Mouse (Mus musculus) midbrain, postnatal 0 days (tissue): Measurements from ENCODE around the gene Coq9. TPM values are rescaled to one million over a fixed set of nuclear protein-coding genes. Genes with fewer than 3 reads are reported as not detected.
A peak's percentile ranks its signal among the peaks of the same experiment; 100 is the strongest.

Experiments
- ATAC-seq: fragments of 200-750 bp; cut with Nextera tagmentation; 2 replicates; pipeline ENCODE4 v1.8.0; 2017; ENCODE audit warnings: moderate number of reproducible peaks, mild to moderate bottlenecking, moderate TSS enrichment, moderate library complexity; ENCODE audit not compliant: low FRiP score
- DNase-seq: peaks from one replicate; pipeline ENCODE4 v3.0.0-alpha.2; 2015; ENCODE audit warnings: low spot score
- H3K27ac ChIP-seq: fragments of 300-500 bp; sonication (generic); 2 replicates; pipeline ENCODE4 v1.5.1; 2014; ENCODE audit warnings: low read depth, mild to moderate bottlenecking, low read length, mixed read lengths
- H3K27me3 ChIP-seq: fragments of 300-500 bp; sonication (generic); 2 replicates; pipeline ENCODE4 v1.6.1; 2014; ENCODE audit warnings: low read length, control low read depth, mixed read lengths; ENCODE audit not compliant: insufficient read depth
- H3K36me3 ChIP-seq: fragments of 300-500 bp; sonication (generic); 2 replicates; pipeline ENCODE4 v1.6.1; 2014; ENCODE audit warnings: low read length, control low read depth, mixed read lengths; ENCODE audit not compliant: insufficient read depth
- H3K4me1 ChIP-seq: fragments of 300-500 bp; sonication (generic); 2 replicates; pipeline ENCODE4 v1.6.1; 2014; ENCODE audit warnings: mild to moderate bottlenecking, control low read depth, antibody characterized with exemption, low read length, mixed read lengths; ENCODE audit not compliant: insufficient read depth
- H3K4me2 ChIP-seq: fragments of 300-500 bp; sonication (generic); 2 replicates; pipeline ENCODE4 v1.6.1; 2014; ENCODE audit warnings: low read depth, mild to moderate bottlenecking, low read length, mixed read lengths; ENCODE audit not compliant: poor library complexity, severe bottlenecking
- H3K4me3 ChIP-seq: fragments of 300-500 bp; sonication (generic); 2 replicates; pipeline ENCODE4 v1.5.1; 2014; ENCODE audit warnings: low read depth, mild to moderate bottlenecking, low read length, moderate library complexity
- H3K9ac ChIP-seq: fragments of 300-500 bp; sonication (generic); replicated peaks from 2 replicates; pipeline ENCODE4 v1.6.1; 2014; ENCODE audit warnings: mild to moderate bottlenecking, low read length, moderate library complexity, mixed read lengths; ENCODE audit not compliant: poor library complexity, severe bottlenecking
- H3K9me3 ChIP-seq: fragments of 300-500 bp; sonication (generic); 2 replicates; pipeline ENCODE4 v1.6.1; 2016; ENCODE audit warnings: low read length, control low read depth
- CTCF ChIP-seq: IDR thresholded peaks from 2 replicates; pipeline ENCODE4 v1.5.1; 2016; ENCODE audit warnings: antibody characterized with exemption, mild to moderate bottlenecking
- WGBS: fragments of 180-500 bp; shearing (Covaris S2); extraction: QIAGEN DNeasy Blood & Tissue Kit; methylation state at CpG from one replicate; pipeline ENCODE4 v1.1.7; 2014; 5-methylcytosine and 5-hydroxymethylcytosine counted together
- polyA plus RNA-seq: library from polyadenylated mRNA; unstranded; fragments of >200 nt; fragmentation: Nextera tagmentation; extraction: Ambion mirVana; gene quantifications from 2 replicates; pipeline ENCODE4 v1.2.1, GENCODE M21; 2015
- total RNA-seq: library from RNA; depleted of rRNA; stranded (reverse); fragments of >200 nt; gene quantifications from 2 replicates; pipeline ENCODE4 v1.2.3, GENCODE M21; 2014

The Coq9 gene
- total and polyA plus RNA-seq, 2 experiments from 2014 or later: 46.5 to 101 TPM

DNA sequence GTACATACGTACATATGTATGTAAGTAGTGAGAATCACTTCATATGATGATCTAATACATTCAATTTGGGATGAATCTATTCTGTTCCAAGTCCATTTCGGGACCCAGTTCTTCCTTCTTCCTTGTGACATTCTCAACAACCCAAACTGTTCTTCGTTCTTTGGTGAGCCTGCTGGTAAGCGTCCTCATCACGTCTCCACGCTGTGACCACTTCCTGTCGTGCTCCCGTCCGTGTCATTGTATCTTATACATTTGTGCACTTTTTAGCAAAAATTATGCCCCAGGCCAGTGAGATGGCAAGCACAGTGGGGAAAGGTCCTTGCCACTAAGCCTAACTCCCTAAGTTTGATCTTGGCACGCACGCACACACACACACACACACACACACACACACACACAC, 20.2 kb upstream of the Coq9 start:
- WGBS: 91% methylated on average over 11 of the region's 11 CpGs
- Histone ChIP-seq H3K27ac (no peak overlapping the region), H3K4me2 (no peak overlapping the region), H3K9ac (no peak overlapping the region), H3K4me1 (no peaks in the 10 kb centered on the region), H3K9me3 (no peaks in the 10 kb centered on the region), H3K4me3 (no peak overlapping the region), H3K36me3 (peaks cover 8% of the 10 kb centered on the region), H3K27me3 (no peaks in the 10 kb centered on the region)
- ATAC-seq (no peak), DNase-seq (no peak)
- TF ChIP-seq CTCF: no peak

- Histone ChIP-seq H3K27me3 (no peaks in the 10 kb centered on the region), H3K36me3 (peaks cover 21% of the 10 kb centered on the region), H3K4me3 (no peak overlapping the region), H3K27ac (no peak overlapping the region), H3K4me2 (no peak overlapping the region), H3K4me1 (no peaks in the 10 kb centered on the region), H3K9me3 (no peaks in the 10 kb centered on the region), H3K9ac (no peak overlapping the region)
- DNase-seq: no peak
- no peak for ATAC-seq
- WGBS: 81% methylated on average over 6 of the region's 6 CpGs
- TF ChIP-seq CTCF: no peak
Measured at GRCm38 (mm10) chr8:94819671-94820179, 18.4 kb upstream of the Coq9 start.

GRCm38 (mm10) chr8:94820553-94820952, 17.6 kb upstream of the Coq9 start:
- no peaks in the 10 kb centered on the region for H3K4me1 ChIP-seq
- H3K4me3 ChIP-seq: no peak overlapping the region
- no peak overlapping the region for H3K27ac ChIP-seq
- H3K4me2 ChIP-seq: no peak overlapping the region
- no peak for DNase-seq
- 90% methylated on average over 7 of the region's 7 CpGs for WGBS
- no peaks in the 10 kb centered on the region for H3K9me3 ChIP-seq
- TF ChIP-seq CTCF: no peak
- H3K36me3 ChIP-seq: peaks cover 27% of the 10 kb centered on the region
- ATAC-seq: no peak
- no peak overlapping the region for H3K9ac ChIP-seq
- no peaks in the 10 kb centered on the region for H3K27me3 ChIP-seq

- TF ChIP-seq CTCF: no peak
- H3K4me3 ChIP-seq: no peak overlapping the region
- H3K36me3 ChIP-seq: peaks cover 31% of the 10 kb centered on the region
- WGBS: 73% methylated on average over 2 of the region's 2 CpGs
- no peak overlapping the region for H3K27ac ChIP-seq
- H3K4me1 ChIP-seq: no peaks in the 10 kb centered on the region
- H3K9me3 ChIP-seq: no peaks in the 10 kb centered on the region
- no peaks in the 10 kb centered on the region for H3K27me3 ChIP-seq
- H3K4me2 ChIP-seq: no peak overlapping the region
- DNase-seq (no peak), ATAC-seq (no peak)
- H3K9ac ChIP-seq: no peak overlapping the region
Measured at GRCm38 (mm10) chr8:94821381-94821780, 16.7 kb upstream of the Coq9 start.

GRCm38 (mm10) chr8:94822637-94823560, 15.2 kb upstream of the Coq9 start:
- Histone ChIP-seq H3K9me3 (no peaks in the 10 kb centered on the region), H3K9ac (no peak overlapping the region), H3K27ac (no peak overlapping the region), H3K4me2 (no peak overlapping the region), H3K27me3 (no peaks in the 10 kb centered on the region), H3K4me3 (no peak overlapping the region), H3K36me3 (peaks cover 41% of the 10 kb centered on the region), H3K4me1 (no peaks in the 10 kb centered on the region)
- DNase-seq (peak; percentile 72), ATAC-seq (peak; percentile 59)
- 83% methylated on average over 23 of the region's 23 CpGs for WGBS
- peak; percentile 84 for TF ChIP-seq CTCF

- Histone ChIP-seq H3K27me3 (no peaks in the 10 kb centered on the region), H3K36me3 (peaks cover 45% of the 10 kb centered on the region), H3K4me2 (no peak overlapping the region), H3K9me3 (no peaks in the 10 kb centered on the region), H3K4me3 (no peak overlapping the region), H3K27ac (no peak overlapping the region), H3K4me1 (no peaks in the 10 kb centered on the region), H3K9ac (no peak overlapping the region)
- no peak for TF ChIP-seq CTCF
- ATAC-seq (no peak), DNase-seq (no peak)
- 85% methylated on average over 6 of the region's 6 CpGs for WGBS
Measured at GRCm38 (mm10) chr8:94825170-94825569, 13.0 kb upstream of the Coq9 start.
